Mouse (Mus musculus) embryonic facial prominence, embryonic 15.5 days (tissue): ENCODE data around the gene Tubg2. TPM values are rescaled to one million over a fixed set of nuclear protein-coding genes. Genes with fewer than 3 reads are reported as not detected.

ENCODE experiments used
- ATAC-seq: fragments of 200-750 bp; cut with Nextera tagmentation; 2 replicates; pipeline ENCODE4 v1.8.0; 2017; ENCODE audit warnings: low read depth, moderate TSS enrichment; ENCODE audit not compliant: insufficient number of reproducible peaks, low FRiP score, low TSS enrichment
- H3K27ac ChIP-seq: fragments of 300-500 bp; sonication (generic); replicated peaks from 2 replicates; pipeline ENCODE4 v1.5.1; 2015; ENCODE audit warnings: mild to moderate bottlenecking, inconsistent platforms
- H3K27me3 ChIP-seq: fragments of 300-500 bp; sonication (generic); 2 replicates; pipeline ENCODE4 v1.6.1; 2015; ENCODE audit warnings: inconsistent platforms
- H3K36me3 ChIP-seq: fragments of 300-500 bp; sonication (generic); 2 replicates; pipeline ENCODE4 v1.6.1; 2015; ENCODE audit warnings: mild to moderate bottlenecking, inconsistent platforms
- H3K4me1 ChIP-seq: fragments of 300-500 bp; sonication (generic); 2 replicates; pipeline ENCODE4 v1.6.1; 2015; ENCODE audit warnings: inconsistent platforms
- H3K4me2 ChIP-seq: fragments of 300-500 bp; sonication (generic); replicated peaks from 2 replicates; pipeline ENCODE4 v1.6.1; 2015; ENCODE audit warnings: mild to moderate bottlenecking, inconsistent platforms
- H3K4me3 ChIP-seq: fragments of 300-500 bp; sonication (generic); replicated peaks from 2 replicates; pipeline ENCODE4 v1.5.1; 2015; ENCODE audit warnings: mild to moderate bottlenecking, inconsistent platforms
- H3K9ac ChIP-seq: fragments of 300-500 bp; sonication (generic); 2 replicates; pipeline ENCODE4 v1.6.1; 2015; ENCODE audit warnings: inconsistent platforms
- H3K9me3 ChIP-seq: fragments of 300-500 bp; sonication (generic); replicated peaks from 2 replicates; pipeline ENCODE4 v1.6.1; 2016; ENCODE audit warnings: inconsistent platforms
- WGBS: fragments of 180-500 bp; shearing (Covaris S2); methylation state at CpG from one replicate; pipeline ENCODE4 v1.1.7; 2015; 5-methylcytosine and 5-hydroxymethylcytosine counted together
- polyA plus RNA-seq: library from polyadenylated mRNA; unstranded; fragments of >200 nt; fragmentation: Nextera tagmentation; extraction: Ambion mirVana; gene quantifications from 2 replicates; pipeline ENCODE4 v1.2.1, GENCODE M21; 2015

Gene Tubg2
- polyA plus RNA-seq, 1 experiment from 2014 or later: 11.9 TPM

GRCm38 (mm10) chr11:101140164-101140819 is 15.4 kb upstream of the Tubg2 start:
- Histone ChIP-seq H3K4me3 (peak overlapping the region; percentile 28), H3K27ac (peak overlapping the region; percentile 39; the same call in 1 of the 2 replicates), H3K9ac (no peak overlapping the region), H3K4me1 (peaks cover 16% of the 10 kb centered on the region; the same call in 1 of the 2 replicates), H3K9me3 (no peaks in the 10 kb centered on the region), H3K36me3 (no peaks in the 10 kb centered on the region), H3K4me2 (peak overlapping the region; percentile 49), H3K27me3 (no peaks in the 10 kb centered on the region)
- ATAC-seq: peak; percentile 47; the same call in 1 of the 2 replicates
- WGBS: 30% methylated on average over 27 of the region's 27 CpGs

- Histone ChIP-seq H3K9ac (no peak overlapping the region), H3K4me2 (no peak overlapping the region), H3K27ac (peak overlapping the region; percentile 39; the same call in 1 of the 2 replicates)
These were observed 14.6 kb upstream of the Tubg2 start for GRCm38 (mm10) chr11:101141088-101141487.

GRCm38 (mm10) chr11:101142215-101142967 is 13.3 kb upstream of the Tubg2 start:
- H3K9me3 ChIP-seq: no peaks in the 10 kb centered on the region
- H3K36me3 ChIP-seq: no peaks in the 10 kb centered on the region
- no peak overlapping the region for H3K4me2 ChIP-seq
- 87% methylated on average over 10 of the region's 10 CpGs for WGBS
- no peaks in the 10 kb centered on the region for H3K27me3 ChIP-seq
- no peak overlapping the region for H3K4me3 ChIP-seq
- H3K9ac ChIP-seq: no peak overlapping the region
- no peak for ATAC-seq
- H3K27ac ChIP-seq: no peak overlapping the region
- peaks cover 16% of the 10 kb centered on the region; the same call in 1 of the 2 replicates for H3K4me1 ChIP-seq

More at GRCm38 (mm10) chr11:101141088-101141487, 14.6 kb upstream of the Tubg2 start:
- Histone ChIP-seq H3K4me3 (no peak overlapping the region), H3K36me3 (no peaks in the 10 kb centered on the region), H3K9me3 (no peaks in the 10 kb centered on the region), H3K4me1 (peaks cover 16% of the 10 kb centered on the region; the same call in 1 of the 2 replicates), H3K27me3 (no peaks in the 10 kb centered on the region)
- 83% methylated on average over 8 of the region's 8 CpGs for WGBS
- no peak for ATAC-seq

- no peaks in the 10 kb centered on the region for H3K9me3 ChIP-seq
- no peak for ATAC-seq
- peak overlapping the region; percentile 33 for H3K4me3 ChIP-seq
- WGBS: 20% methylated on average over 19 of the region's 19 CpGs
- H3K9ac ChIP-seq: 0 out of 2 replicates have a peak overlapping the region, but pooled peaks have one; percentile 12
- H3K27ac ChIP-seq: no peak overlapping the region
- peak overlapping the region; percentile 54 for H3K4me2 ChIP-seq
- peaks cover 17% of the 10 kb centered on the region for H3K4me1 ChIP-seq
- no peaks in the 10 kb centered on the region for H3K36me3 ChIP-seq
- no peaks in the 10 kb centered on the region for H3K27me3 ChIP-seq
These were observed 12.1 kb upstream of the Tubg2 start for GRCm38 (mm10) chr11:101143338-101144225.

GRCm38 (mm10) chr11:101146377-101146776 is 9.3 kb upstream of the Tubg2 start:
- H3K9me3 ChIP-seq: no peaks in the 10 kb centered on the region
- H3K4me1 ChIP-seq: peaks cover 22% of the 10 kb centered on the region
- H3K27me3 ChIP-seq: no peaks in the 10 kb centered on the region
- H3K9ac ChIP-seq: no peak overlapping the region
- no peak for ATAC-seq
- no peak overlapping the region for H3K27ac ChIP-seq
- WGBS: 36% methylated on average over 10 of the region's 10 CpGs
- no peak overlapping the region for H3K4me2 ChIP-seq
- no peak overlapping the region for H3K4me3 ChIP-seq
- H3K36me3 ChIP-seq: no peaks in the 10 kb centered on the region

- Histone ChIP-seq H3K27me3 (no peaks in the 10 kb centered on the region), H3K4me2 (0 out of 2 replicates have a peak overlapping the region, but pooled peaks have one; percentile 8), H3K9ac (no peak overlapping the region), H3K36me3 (no peaks in the 10 kb centered on the region), H3K4me1 (peaks cover 17% of the 10 kb centered on the region), H3K27ac (peak overlapping the region; percentile 84), H3K4me3 (no peak overlapping the region), H3K9me3 (no peaks in the 10 kb centered on the region)
- 33% methylated on average over 10 of the region's 10 CpGs for WGBS
- no peak for ATAC-seq
These were observed 7.0 kb upstream of the Tubg2 start for GRCm38 (mm10) chr11:101148751-101149150.

GRCm38 (mm10) chr11:101149178-101150105 is 6.3 kb upstream of the Tubg2 start:
- Histone ChIP-seq H3K4me2 (0 out of 2 replicates have a peak overlapping the region, but pooled peaks have one; percentile 8), H3K4me3 (no peak overlapping the region), H3K36me3 (no peaks in the 10 kb centered on the region), H3K27ac (peak overlapping the region; percentile 84), H3K27me3 (no peaks in the 10 kb centered on the region), H3K4me1 (peaks cover 14% of the 10 kb centered on the region), H3K9me3 (no peaks in the 10 kb centered on the region), H3K9ac (no peak overlapping the region)
- WGBS: 19% methylated on average over 9 of the region's 9 CpGs
- peak; percentile 75 for ATAC-seq

- no peaks in the 10 kb centered on the region for H3K27me3 ChIP-seq
- no peak overlapping the region for H3K4me3 ChIP-seq
- H3K9ac ChIP-seq: no peak overlapping the region
- H3K4me1 ChIP-seq: peaks cover 24% of the 10 kb centered on the region
- no peak overlapping the region for H3K27ac ChIP-seq
- no peak overlapping the region for H3K4me2 ChIP-seq
- no peaks in the 10 kb centered on the region for H3K9me3 ChIP-seq
- no peaks in the 10 kb centered on the region for H3K36me3 ChIP-seq
- WGBS: 55% methylated on average over 2 of the region's 2 CpGs
- no peak for ATAC-seq
These were observed 4.6 kb upstream of the Tubg2 start for GRCm38 (mm10) chr11:101151063-101151462.

GRCm38 (mm10) chr11:101152825-101153224 is 2.9 kb upstream of the Tubg2 start:
- no peak for ATAC-seq
- H3K27me3 ChIP-seq: no peaks in the 10 kb centered on the region
- H3K36me3 ChIP-seq: no peaks in the 10 kb centered on the region
- no peaks in the 10 kb centered on the region for H3K9me3 ChIP-seq
- no peak overlapping the region for H3K4me2 ChIP-seq
- no peak overlapping the region for H3K27ac ChIP-seq
- H3K4me3 ChIP-seq: no peak overlapping the region
- H3K9ac ChIP-seq: no peak overlapping the region
- peaks cover 29% of the 10 kb centered on the region for H3K4me1 ChIP-seq
- WGBS: 54% methylated on average over 1 of the region's 1 CpGs

- no peak for ATAC-seq
These were observed 1.1 kb upstream of the Tubg2 start for GRCm38 (mm10) chr11:101154648-101155047.

More at GRCm38 (mm10) chr11:101154648-101155047, 1.1 kb upstream of the Tubg2 start:
- Histone ChIP-seq H3K27me3 (no peaks in the 10 kb centered on the region), H3K4me1 (peaks cover 18% of the 10 kb centered on the region), H3K36me3 (no peaks in the 10 kb centered on the region), H3K4me3 (no peak overlapping the region), H3K9me3 (no peaks in the 10 kb centered on the region), H3K4me2 (no peak overlapping the region), H3K27ac (no peak overlapping the region), H3K9ac (no peak overlapping the region)
